ENCODE assay signal across 13 mouse cellular contexts in genomic region chr9:67605867-67606435, GRCm38 (mm10). TPM values are rescaled to one million over a fixed set of nuclear protein-coding genes. Genes with fewer than 3 reads are reported as not detected.
DNase-seq lines count a peak whose midpoint lies in the region; ATAC-seq and TF ChIP-seq lines count a peak whose summit lies in the region.
"Had no signal": no experiment of that assay in that cellular context is flagged by ENCODE, and none has a peak within 500 bp of the region (broad histone marks: within the 10 kb centered on the region; RNA-seq: fewer than 3 reads in every experiment).

No protein-coding gene starts in this region.

- TF ChIP-seq CTCF in forebrain, postnatal 0 days (IDR thresholded peaks at IDR 0.05; ENCODE audit: low read depth): no peak
- TF ChIP-seq CTCF in lung, adult 2 months (IDR thresholded peaks at IDR 0.05; ENCODE audit: insufficient read depth, low read length): no peak

- no peak overlapping the region for H3K4me3 ChIP-seq in forebrain, embryonic 10.5 days
- no peak overlapping the region for H3K4me3 ChIP-seq in forebrain, postnatal 0 days (ENCODE audit: low read depth, low read length)
- no peak overlapping the region for H3K4me3 ChIP-seq in heart, embryonic 10.5 days
- H3K4me3 ChIP-seq in kidney, embryonic 14.5 days (ENCODE audit: low read length): no peak overlapping the region
- H3K4me3 ChIP-seq in lung, adult 2 months (replicated peaks; ENCODE audit: extremely low read depth, low read depth, low read length): peak overlapping the region; percentile 5
- H3K4me3 ChIP-seq: liver, embryonic 15.5 days; midbrain, embryonic 13.5 days had no signal

- no peak overlapping the region for H3K4me2 ChIP-seq in forebrain, postnatal 0 days (ENCODE audit: low read depth)
- no peak overlapping the region; the same call in 1 of the 2 replicates for H3K4me2 ChIP-seq in kidney, embryonic 14.5 days (replicated peaks; ENCODE audit: low read depth, low read length)
- H3K4me2 ChIP-seq: liver, embryonic 15.5 days; midbrain, embryonic 13.5 days had no signal

- peaks cover 16% of the 10 kb centered on the region for H3K4me1 ChIP-seq in forebrain, embryonic 10.5 days
- H3K4me1 ChIP-seq in forebrain, postnatal 0 days (ENCODE audit: insufficient read depth): no peaks in the 10 kb centered on the region
- peaks cover 22% of the 10 kb centered on the region for H3K4me1 ChIP-seq in heart, embryonic 10.5 days
- H3K4me1 ChIP-seq in kidney, embryonic 14.5 days (ENCODE audit: control insufficient read depth, insufficient read depth, low read length): peaks cover 5% of the 10 kb centered on the region; the same call in 1 of the 2 replicates
- peaks cover 7% of the 10 kb centered on the region for H3K4me1 ChIP-seq in lung, adult 2 months (ENCODE audit: control insufficient read depth, insufficient read depth, low read length)
- H3K4me1 ChIP-seq: liver, embryonic 15.5 days; midbrain, embryonic 13.5 days had no signal

- no peak for ATAC-seq in forebrain, postnatal 0 days
- peak; percentile 62; the same call in 1 of the 2 replicates for ATAC-seq in kidney, embryonic 14.5 days (ENCODE audit: low FRiP score, low TSS enrichment)
- no peak for ATAC-seq in megakaryocyte, adult 5-6 weeks (ENCODE audit: poor library complexity, severe bottlenecking)
- ATAC-seq: midbrain, embryonic 13.5 days had no signal

- 0 out of 2 replicates have a peak overlapping the region, but pooled peaks have one; percentile 17 for H3K27ac ChIP-seq in forebrain, embryonic 10.5 days
- H3K27ac ChIP-seq in forebrain, postnatal 0 days (ENCODE audit: low read depth, low read length): no peak overlapping the region
- H3K27ac ChIP-seq in heart, embryonic 10.5 days: peak overlapping the region; percentile 49; the same call in 1 of the 2 replicates
- peak overlapping the region; percentile 70 for H3K27ac ChIP-seq in kidney, embryonic 14.5 days (ENCODE audit: low read depth, low read length)
- H3K27ac ChIP-seq: liver, embryonic 15.5 days; midbrain, embryonic 13.5 days had no signal

- no peaks in the 10 kb centered on the region for H3K9me3 ChIP-seq in forebrain, embryonic 10.5 days
- no peaks in the 10 kb centered on the region for H3K9me3 ChIP-seq in forebrain, postnatal 0 days (ENCODE audit: low read length)
- no peaks in the 10 kb centered on the region for H3K9me3 ChIP-seq in heart, embryonic 10.5 days
- H3K9me3 ChIP-seq in kidney, embryonic 14.5 days (ENCODE audit: control insufficient read depth, low read length): no peaks in the 10 kb centered on the region
- H3K9me3 ChIP-seq: liver, embryonic 15.5 days; midbrain, embryonic 13.5 days had no signal

- H3K27me3 ChIP-seq in forebrain, embryonic 10.5 days (ENCODE audit: poor library complexity, severe bottlenecking): no peaks in the 10 kb centered on the region
- no peaks in the 10 kb centered on the region for H3K27me3 ChIP-seq in forebrain, postnatal 0 days (ENCODE audit: insufficient read depth, low read length)
- H3K27me3 ChIP-seq in heart, embryonic 10.5 days (ENCODE audit: insufficient read depth, poor library complexity, severe bottlenecking): peaks cover 2% of the 10 kb centered on the region; the same call in 1 of the 2 replicates
- no peaks in the 10 kb centered on the region for H3K27me3 ChIP-seq in kidney, embryonic 14.5 days (ENCODE audit: control insufficient read depth, insufficient read depth, low read length)
- H3K27me3 ChIP-seq: liver, embryonic 15.5 days; midbrain, embryonic 13.5 days had no signal

- DNase-seq in forebrain, embryonic 10.5 days (ENCODE audit: extremely low spot score, low spot score): no peak
- no peak for DNase-seq in forebrain, postnatal 0 days
- no peak for DNase-seq in heart, embryonic 10.5 days (ENCODE audit: low spot score)
- no peak for DNase-seq in lung, adult 2 months
- DNase-seq in frontal cortex, postnatal 25 days (ENCODE audit: low spot score in 2 of 2): no peak
- no peak for DNase-seq in Muller cell, postnatal 12 days (ENCODE audit: inconsistent ontology term)
- DNase-seq: adrenal gland, adult 8-10 months; cerebellum, adult 11-12 months had no signal

- WGBS in forebrain, embryonic 10.5 days: 79% methylated on average over 7 of the region's 7 CpGs
- 74% methylated on average over 7 of the region's 7 CpGs for WGBS in forebrain, postnatal 0 days
- 57% methylated on average over 7 of the region's 7 CpGs for WGBS in heart, embryonic 10.5 days
- 15% methylated on average over 7 of the region's 7 CpGs for WGBS in kidney, embryonic 14.5 days
- WGBS in lung, adult 2 months: 32% methylated on average over 7 of the region's 7 CpGs

- TF ChIP-seq POLR2A in lung, adult 2 months (IDR thresholded peaks at IDR 0.05; ENCODE audit: borderline replicate concordance, extremely low read depth, low read depth, low read length): no peak

- H3K9ac ChIP-seq in forebrain, postnatal 0 days: no peak overlapping the region
- no peak overlapping the region for H3K9ac ChIP-seq in kidney, embryonic 14.5 days (ENCODE audit: low read depth, low read length)
- H3K9ac ChIP-seq: liver, embryonic 15.5 days; midbrain, embryonic 13.5 days had no signal

- no peaks in the 10 kb centered on the region for H3K36me3 ChIP-seq in forebrain, embryonic 10.5 days (replicated peaks)
- no peaks in the 10 kb centered on the region for H3K36me3 ChIP-seq in forebrain, postnatal 0 days (ENCODE audit: insufficient read depth)
- no peaks in the 10 kb centered on the region for H3K36me3 ChIP-seq in heart, embryonic 10.5 days
- H3K36me3 ChIP-seq in kidney, embryonic 14.5 days (ENCODE audit: control insufficient read depth, insufficient read depth, low read length): no peaks in the 10 kb centered on the region
- H3K36me3 ChIP-seq: liver, embryonic 15.5 days; midbrain, embryonic 13.5 days had no signal

RNA-seq across cellular contexts. Expression of gene Tln2, which starts 46.4 kb away (rescaled TPM):
- polyA plus RNA-seq in forebrain, embryonic 10.5 days (2016; fragmentation: Nextera tagmentation; extraction: Ambion mirVana): 27.6 and 30.0 TPM in 2 replicates
- 36.9 and 45.9 TPM in 2 replicates for total RNA-seq in forebrain, postnatal 0 days (2014; rRNA removed)
- 22.0 and 31.3 TPM in 2 replicates for polyA plus RNA-seq in forebrain, postnatal 0 days (2015; fragmentation: Nextera tagmentation; extraction: Ambion mirVana)
- polyA plus RNA-seq in heart, embryonic 10.5 days (2016; fragmentation: Nextera tagmentation; extraction: Ambion mirVana): 34.7 and 53.3 TPM in 2 replicates
- 18.7 and 24.0 TPM in 2 replicates for polyA plus RNA-seq in kidney, embryonic 14.5 days (2014; fragmentation: Nextera tagmentation; extraction: Ambion mirVana)
- 11.6 and 14.1 TPM in 2 replicates for polyA plus RNA-seq in lung, adult 2 months (2012; rRNA removed)
- total RNA-seq in megakaryocyte, adult 5-6 weeks (2015): 0.82 and 1.0 TPM in 2 replicates
- 0.40 and 0.41 TPM in 2 replicates for total RNA-seq in megakaryocyte, adult 5-6 weeks (2017)
- total RNA-seq: MEL had no signal
